Mouse (Mus musculus): Measurements from ENCODE around the gene Znrf4. TPM values are rescaled to one million over a fixed set of nuclear protein-coding genes. Genes with fewer than 3 reads are reported as not detected.

The Znrf4 gene
- total RNA-seq, 2 experiments from 2014 or later = not detected

- intact Hi-C loops (cut with DNase I) = loop anchor here (5.0 kb wide), 1 partner anchor 33 kb away; no protein-coding TSS in a partner anchor
- no peak for DNase-seq (ENCODE audit: low spot score in 2 of 2)
Observed at GRCm38 (mm10) chr17:56540562-56540975, 28.3 kb upstream of the Znrf4 start.

- no peak for DNase-seq (ENCODE audit: low spot score in 2 of 2)
- intact Hi-C loops (cut with DNase I) = no loop called here
Observed at GRCm38 (mm10) chr17:56537912-56538311, 25.7 kb upstream of the Znrf4 start.

- intact Hi-C loops (cut with DNase I) = no loop called here
- DNase-seq (ENCODE audit: low spot score in 2 of 2) = no peak
Observed at GRCm38 (mm10) chr17:56536874-56537273, 24.6 kb upstream of the Znrf4 start.

GRCm38 (mm10) chr17:56536192-56536591 lies 24.0 kb upstream of the Znrf4 start:
- no peak for DNase-seq (ENCODE audit: low spot score in 2 of 2)
- intact Hi-C loops (cut with DNase I) = no loop called here

- no peak for DNase-seq (ENCODE audit: low spot score in 2 of 2)
- intact Hi-C loops (cut with DNase I) = no loop called here
Observed at GRCm38 (mm10) chr17:56524943-56525342, 12.7 kb upstream of the Znrf4 start.

GRCm38 (mm10) chr17:56522744-56523143 lies 10.5 kb upstream of the Znrf4 start:
- DNase-seq (ENCODE audit: low spot score in 2 of 2) = no peak
- intact Hi-C loops (cut with DNase I) = no loop called here

GRCm38 (mm10) chr17:56515690-56516410 lies 3.6 kb upstream of the Znrf4 start:
- DNase-seq (ENCODE audit: low spot score in 2 of 2) = peak in 1 of 2 experiments; percentile 57
- intact Hi-C loops (cut with DNase I) = no loop called here

GRCm38 (mm10) chr17:56514916-56515315 lies 2.7 kb upstream of the Znrf4 start:
- DNase-seq (ENCODE audit: low spot score in 2 of 2) = no peak
- intact Hi-C loops (cut with DNase I) = no loop called here

GRCm38 (mm10) chr17:56514330-56514729 lies 2.1 kb upstream of the Znrf4 start:
- intact Hi-C loops (cut with DNase I) = no loop called here
- no peak for DNase-seq (ENCODE audit: low spot score in 2 of 2)

- no peak for DNase-seq (ENCODE audit: low spot score in 2 of 2)
- intact Hi-C loops (cut with DNase I) = no loop called here
Observed at GRCm38 (mm10) chr17:56511707-56512090, 532 bp downstream of the Znrf4 start.

GRCm38 (mm10) chr17:56510970-56511706 lies 1.1 kb downstream of the Znrf4 start:
- no peak for DNase-seq (ENCODE audit: low spot score in 2 of 2)
- intact Hi-C loops (cut with DNase I) = no loop called here

GRCm38 (mm10) chr17:56510473-56510969 lies 1.7 kb downstream of the Znrf4 start:
- intact Hi-C loops (cut with DNase I) = no loop called here

GRCm38 (mm10) chr17:56509707-56510472 lies 2.3 kb downstream of the Znrf4 start:
- peak in 1 of 2 experiments; percentile 45 for DNase-seq (ENCODE audit: low spot score in 2 of 2)
- intact Hi-C loops (cut with DNase I) = loop anchor here (5.0 kb wide), 1 partner anchor 32 kb away; no protein-coding TSS in a partner anchor

More at GRCm38 (mm10) chr17:56510473-56510969, 1.7 kb downstream of the Znrf4 start:
- DNase-seq (ENCODE audit: low spot score in 2 of 2) = no peak

GRCm38 (mm10) chr17:56509021-56509640 lies 3.1 kb downstream of the Znrf4 start:
- DNase-seq (ENCODE audit: low spot score in 2 of 2) = no peak
- intact Hi-C loops (cut with DNase I) = loop anchor here (5.0 kb wide), 1 partner anchor 33 kb away; no protein-coding TSS in a partner anchor

- peak; percentile 98 for DNase-seq (ENCODE audit: low spot score in 2 of 2)
- intact Hi-C loops (cut with DNase I) = loop anchor here (5.0 kb wide), 1 partner anchor 35 kb away; no protein-coding TSS in a partner anchor
Observed at GRCm38 (mm10) chr17:56507161-56508068, 4.8 kb downstream of the Znrf4 start.

GRCm38 (mm10) chr17:56506417-56507065 lies 5.7 kb downstream of the Znrf4 start:
- intact Hi-C loops (cut with DNase I) = loop anchor here (5.0 kb wide), 1 partner anchor 36 kb away; no protein-coding TSS in a partner anchor
- no peak for DNase-seq (ENCODE audit: low spot score in 2 of 2)

- intact Hi-C loops (cut with DNase I) = loop anchor here (5.0 kb wide), 1 partner anchor 37 kb away; no protein-coding TSS in a partner anchor
- no peak for DNase-seq (ENCODE audit: low spot score in 2 of 2)
Observed at GRCm38 (mm10) chr17:56505401-56505800, 6.8 kb downstream of the Znrf4 start.

GRCm38 (mm10) chr17:56502526-56502925 lies 9.7 kb downstream of the Znrf4 start:
- intact Hi-C loops (cut with DNase I) = no loop called here
- DNase-seq (ENCODE audit: low spot score in 2 of 2) = peak; percentile 79 to 84
